Mouse (Mus musculus) heart, embryonic 12.5 days (tissue): ENCODE results near the gene Htr5b. TPM values are rescaled to one million over a fixed set of nuclear protein-coding genes. Genes with fewer than 3 reads are reported as not detected.

Experiments used
- ATAC-seq: fragments of 200-750 bp; cut with Nextera tagmentation; 2 replicates; pipeline ENCODE4 v1.8.0; 2017; ENCODE audit warnings: moderate TSS enrichment, moderate library complexity; ENCODE audit not compliant: insufficient number of reproducible peaks, low FRiP score
- H3K27ac ChIP-seq: fragments of 300-500 bp; sonication (generic); 2 replicates; pipeline ENCODE4 v1.5.1; 2016; ENCODE audit warnings: mild to moderate bottlenecking, moderate library complexity; ENCODE audit not compliant: poor library complexity, severe bottlenecking
- H3K27me3 ChIP-seq: fragments of 300-500 bp; sonication (generic); replicated peaks from 2 replicates; pipeline ENCODE4 v1.6.1; 2016; ENCODE audit warnings: mild to moderate bottlenecking, moderate library complexity
- H3K36me3 ChIP-seq: fragments of 300-500 bp; sonication (generic); 2 replicates; pipeline ENCODE4 v1.6.1; 2016; ENCODE audit warnings: mild to moderate bottlenecking, moderate library complexity
- H3K4me1 ChIP-seq: fragments of 300-500 bp; sonication (generic); replicated peaks from 2 replicates; pipeline ENCODE4 v1.6.1; 2016; ENCODE audit warnings: mild to moderate bottlenecking
- H3K4me2 ChIP-seq: fragments of 300-500 bp; sonication (generic); 2 replicates; pipeline ENCODE4 v1.6.1; 2016; ENCODE audit warnings: mild to moderate bottlenecking, moderate library complexity
- H3K4me3 ChIP-seq: fragments of 300-500 bp; sonication (generic); 2 replicates; pipeline ENCODE4 v1.5.1; 2016; ENCODE audit warnings: mild to moderate bottlenecking
- H3K9ac ChIP-seq: fragments of 300-500 bp; sonication (generic); 2 replicates; pipeline ENCODE4 v1.6.1; 2016; ENCODE audit warnings: mild to moderate bottlenecking, moderate library complexity
- H3K9me3 ChIP-seq: fragments of 300-500 bp; sonication (generic); replicated peaks from 2 replicates; pipeline ENCODE4 v1.6.1; 2016; ENCODE audit warnings: mild to moderate bottlenecking, moderate library complexity
- WGBS: fragments of 180-500 bp; shearing (Covaris S2); methylation state at CpG from one replicate; pipeline ENCODE4 v1.1.7; 2016; 5-methylcytosine and 5-hydroxymethylcytosine counted together
- polyA plus RNA-seq: library from polyadenylated mRNA; unstranded; fragments of >200 nt; fragmentation: Nextera tagmentation; extraction: Ambion mirVana; gene quantifications from 2 replicates; pipeline ENCODE4 v1.2.1, GENCODE M21; 2016

Gene Htr5b
- polyA plus RNA-seq, 1 experiment from 2014 or later = 0.26 TPM

- H3K36me3 ChIP-seq = peaks cover 60% of the 10 kb centered on the region
- ATAC-seq = no peak
- H3K27ac ChIP-seq = no peak overlapping the region
- no peak overlapping the region for H3K4me2 ChIP-seq
- H3K9me3 ChIP-seq = 0 out of 2 replicates have a peak, but pooled peaks cover 3% of the 10 kb centered on the region
- no peak overlapping the region for H3K4me3 ChIP-seq
- no peaks in the 10 kb centered on the region for H3K4me1 ChIP-seq
- H3K27me3 ChIP-seq = no peaks in the 10 kb centered on the region
- H3K9ac ChIP-seq = no peak overlapping the region
- WGBS = 86% methylated on average over 6 of the region's 6 CpGs
These were observed 41.5 kb downstream of the Htr5b start for GRCm38 (mm10) chr1:121486803-121487202.

GRCm38 (mm10) chr1:121483091-121483490, 45.2 kb downstream of the Htr5b start:
- Histone ChIP-seq H3K9me3 (0 out of 2 replicates have a peak, but pooled peaks cover 3% of the 10 kb centered on the region), H3K4me3 (no peak overlapping the region), H3K9ac (no peak overlapping the region), H3K4me1 (no peaks in the 10 kb centered on the region), H3K36me3 (peaks cover 78% of the 10 kb centered on the region), H3K27me3 (no peaks in the 10 kb centered on the region), H3K27ac (no peak overlapping the region), H3K4me2 (no peak overlapping the region)
- no peak for ATAC-seq
- WGBS = 79% methylated on average over 4 of the region's 4 CpGs

- ATAC-seq = no peak
- WGBS = 86% methylated on average over 5 of the region's 5 CpGs
- no peak overlapping the region for H3K9ac ChIP-seq
- H3K4me3 ChIP-seq = no peak overlapping the region
- no peak overlapping the region for H3K4me2 ChIP-seq
- H3K27ac ChIP-seq = no peak overlapping the region
- H3K36me3 ChIP-seq = peaks cover 74% of the 10 kb centered on the region
- H3K9me3 ChIP-seq = 0 out of 2 replicates have a peak, but pooled peaks cover 3% of the 10 kb centered on the region
- H3K4me1 ChIP-seq = no peaks in the 10 kb centered on the region
- H3K27me3 ChIP-seq = no peaks in the 10 kb centered on the region
These were observed 48.9 kb downstream of the Htr5b start for GRCm38 (mm10) chr1:121479403-121479802.

- no peak overlapping the region for H3K9ac ChIP-seq
- WGBS = 73% methylated on average over 12 of the region's 12 CpGs
- H3K4me2 ChIP-seq = no peak overlapping the region
- ATAC-seq = no peak
- H3K27me3 ChIP-seq = no peaks in the 10 kb centered on the region
- no peak overlapping the region for H3K4me3 ChIP-seq
- no peak overlapping the region for H3K27ac ChIP-seq
- 0 out of 2 replicates have a peak, but pooled peaks cover 3% of the 10 kb centered on the region for H3K9me3 ChIP-seq
- H3K36me3 ChIP-seq = peaks cover 70% of the 10 kb centered on the region
- no peaks in the 10 kb centered on the region for H3K4me1 ChIP-seq
These were observed 49.8 kb downstream of the Htr5b start for GRCm38 (mm10) chr1:121478284-121478980.

- H3K4me2 ChIP-seq = no peak overlapping the region
- WGBS = 89% methylated on average over 5 of the region's 5 CpGs
- ATAC-seq = no peak
- no peak overlapping the region for H3K4me3 ChIP-seq
- no peaks in the 10 kb centered on the region for H3K9me3 ChIP-seq
- no peak overlapping the region for H3K27ac ChIP-seq
- H3K4me1 ChIP-seq = no peaks in the 10 kb centered on the region
- no peaks in the 10 kb centered on the region for H3K27me3 ChIP-seq
- peaks cover 65% of the 10 kb centered on the region for H3K36me3 ChIP-seq
- H3K9ac ChIP-seq = no peak overlapping the region
These were observed 50.5 kb downstream of the Htr5b start for GRCm38 (mm10) chr1:121477716-121478115.

- ATAC-seq = no peak
- WGBS = 84% methylated on average over 5 of the region's 5 CpGs
These were observed 56.8 kb downstream of the Htr5b start for GRCm38 (mm10) chr1:121471503-121471902.

GRCm38 (mm10) chr1:121468271-121468670, 60.0 kb downstream of the Htr5b start:
- Histone ChIP-seq H3K9ac (no peak overlapping the region), H3K4me1 (no peaks in the 10 kb centered on the region), H3K36me3 (peaks cover 40% of the 10 kb centered on the region), H3K27ac (no peak overlapping the region), H3K27me3 (no peaks in the 10 kb centered on the region), H3K4me2 (no peak overlapping the region), H3K9me3 (no peaks in the 10 kb centered on the region), H3K4me3 (no peak overlapping the region)
- 79% methylated on average over 2 of the region's 2 CpGs for WGBS
- no peak for ATAC-seq

More at GRCm38 (mm10) chr1:121471503-121471902, 56.8 kb downstream of the Htr5b start:
- H3K9me3 ChIP-seq = no peaks in the 10 kb centered on the region
- H3K9ac ChIP-seq = no peak overlapping the region
- H3K36me3 ChIP-seq = peaks cover 33% of the 10 kb centered on the region
- H3K4me2 ChIP-seq = no peak overlapping the region
- no peak overlapping the region for H3K27ac ChIP-seq
- H3K4me3 ChIP-seq = no peak overlapping the region
- no peaks in the 10 kb centered on the region for H3K4me1 ChIP-seq
- H3K27me3 ChIP-seq = no peaks in the 10 kb centered on the region

- Histone ChIP-seq H3K27ac (no peak overlapping the region), H3K4me2 (no peak overlapping the region), H3K36me3 (peaks cover 58% of the 10 kb centered on the region), H3K4me3 (no peak overlapping the region), H3K27me3 (no peaks in the 10 kb centered on the region), H3K9ac (no peak overlapping the region), H3K9me3 (no peaks in the 10 kb centered on the region), H3K4me1 (no peaks in the 10 kb centered on the region)
- no peak for ATAC-seq
- 77% methylated on average over 3 of the region's 3 CpGs for WGBS
These were observed 62.0 kb downstream of the Htr5b start for GRCm38 (mm10) chr1:121466276-121466675.

- Histone ChIP-seq H3K4me1 (no peaks in the 10 kb centered on the region), H3K4me2 (no peak overlapping the region), H3K27ac (no peak overlapping the region), H3K9me3 (no peaks in the 10 kb centered on the region), H3K27me3 (no peaks in the 10 kb centered on the region), H3K4me3 (no peak overlapping the region), H3K9ac (no peak overlapping the region), H3K36me3 (peaks cover 56% of the 10 kb centered on the region)
- no peak for ATAC-seq
- WGBS = 82% methylated on average over 7 of the region's 7 CpGs
These were observed 64.5 kb downstream of the Htr5b start for GRCm38 (mm10) chr1:121463806-121464205.

- Histone ChIP-seq H3K36me3 (peaks cover 51% of the 10 kb centered on the region), H3K27me3 (no peaks in the 10 kb centered on the region)
- 54% methylated on average over 1 of the region's 1 CpGs for whole genome bisulfite sequencing
These were observed 65.6 kb downstream of the Htr5b start for GRCm38 (mm10) chr1:121462643-121463042.

GRCm38 (mm10) chr1:121461895-121462294, 66.4 kb downstream of the Htr5b start:
- 80% methylated on average over 7 of the region's 7 CpGs for WGBS

More at GRCm38 (mm10) chr1:121462643-121463042, 65.6 kb downstream of the Htr5b start:
- no peaks in the 10 kb centered on the region for H3K9me3 ChIP-seq
- H3K27ac ChIP-seq = no peak overlapping the region
- no peaks in the 10 kb centered on the region for H3K4me1 ChIP-seq
- no peak overlapping the region for H3K9ac ChIP-seq
- ATAC-seq = no peak
- no peak overlapping the region for H3K4me3 ChIP-seq
- no peak overlapping the region for H3K4me2 ChIP-seq

GRCm38 (mm10) chr1:121460077-121460476, 68.2 kb downstream of the Htr5b start:
- Histone ChIP-seq H3K27me3 (no peaks in the 10 kb centered on the region), H3K4me3 (no peak overlapping the region), H3K36me3 (peaks cover 56% of the 10 kb centered on the region), H3K4me1 (no peaks in the 10 kb centered on the region), H3K4me2 (no peak overlapping the region), H3K9ac (no peak overlapping the region), H3K9me3 (no peaks in the 10 kb centered on the region), H3K27ac (no peak overlapping the region)
- WGBS = 70% methylated on average over 6 of the region's 6 CpGs
- no peak for ATAC-seq

More at GRCm38 (mm10) chr1:121461895-121462294, 66.4 kb downstream of the Htr5b start:
- H3K27ac ChIP-seq = no peak overlapping the region
- H3K9ac ChIP-seq = no peak overlapping the region
- no peaks in the 10 kb centered on the region for H3K4me1 ChIP-seq
- ATAC-seq = no peak
- H3K27me3 ChIP-seq = no peaks in the 10 kb centered on the region
- H3K4me3 ChIP-seq = no peak overlapping the region
- no peak overlapping the region for H3K4me2 ChIP-seq
- H3K36me3 ChIP-seq = peaks cover 51% of the 10 kb centered on the region
- no peaks in the 10 kb centered on the region for H3K9me3 ChIP-seq
